Mouse (Mus musculus) retina, postnatal 1 day (tissue): ENCODE results near the gene Ptger2.

ENCODE experiments used
- DNase-seq: peaks from one replicate; pipeline ENCODE4 v3.0.0-alpha.2; 2012

The Ptger2 gene

GRCm38 (mm10) chr14:45049689-45050418 is 61.9 kb downstream of the Ptger2 start:
- no peak for DNase-seq

DNA sequence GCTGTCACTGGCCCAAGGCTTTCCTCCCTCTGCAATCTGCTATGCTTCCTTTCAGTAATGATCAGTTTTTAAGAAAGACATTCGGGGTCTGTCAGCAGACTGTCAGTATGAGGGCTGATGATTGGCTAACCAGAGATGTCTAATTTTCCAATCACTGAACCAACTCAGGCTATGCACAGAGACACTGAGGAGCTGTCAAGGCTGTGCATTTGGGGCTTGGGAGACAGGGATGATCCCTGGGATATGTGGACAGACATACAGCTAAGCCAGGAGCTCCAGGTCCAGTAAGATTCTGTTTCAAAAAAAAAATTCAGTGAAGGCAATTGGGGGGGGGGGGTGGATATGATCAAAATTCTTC is 62.4 kb downstream of the Ptger2 start:
- no peak for DNase-seq

- no peak for DNase-seq
Observed at GRCm38 (mm10) chr14:45051116-45051515, 63.1 kb downstream of the Ptger2 start.
